Mouse (Mus musculus) MN1 (cell line): ENCODE data around the gene Serpina3b.
"Not testable (repeated sequence)": the region's sequence is repeated elsewhere in the genome, so short reads cannot be mapped to it uniquely, and the experiment has no call there.

Source experiments
- DNase-seq: peaks from one replicate; pipeline ENCODE4 v3.0.0-alpha.2; 2016; ENCODE audit warnings: low spot score

Gene Serpina3b

GRCm38 (mm10) chr12:104127696-104128095, at the start of gene Serpina3b:
Gene Serpina3b (plus strand): TSS chr12:104127996.
- no peak for DNase-seq

- DNase-seq, result no peak
Measured at GRCm38 (mm10) chr12:104090119-104090518, 37.7 kb upstream of the Serpina3b start.

- DNase-seq, result no peak
Measured at GRCm38 (mm10) chr12:104091303-104091702, 36.5 kb upstream of the Serpina3b start.

- DNase-seq, result no peak
Measured at GRCm38 (mm10) chr12:104100768-104101167, 27.0 kb upstream of the Serpina3b start, which contains the start of gene Serpina5. Gene Serpina5 (plus strand): TSS chr12:104101113.

- DNase-seq, result no peak
Measured at GRCm38 (mm10) chr12:104105847-104106246, 21.9 kb upstream of the Serpina3b start.

GRCm38 (mm10) chr12:104106919-104107318, 20.9 kb upstream of the Serpina3b start:
- DNase-seq, result no peak

GRCm38 (mm10) chr12:104108507-104108906, 19.3 kb upstream of the Serpina3b start:
- DNase-seq, result no peak

- not testable (repeated sequence) for DNase-seq
Measured at GRCm38 (mm10) chr12:104112333-104112732, 15.5 kb upstream of the Serpina3b start, which contains the start of gene Serpina3a. Gene Serpina3a (plus strand): TSS chr12:104112724.

GRCm38 (mm10) chr12:104114921-104115579, 12.7 kb upstream of the Serpina3b start:
- no peak for DNase-seq

- DNase-seq, result no peak
Measured at GRCm38 (mm10) chr12:104123097-104123496, 4.7 kb upstream of the Serpina3b start.

- no peak for DNase-seq
Measured at GRCm38 (mm10) chr12:104123996-104124395, 3.8 kb upstream of the Serpina3b start.

GRCm38 (mm10) chr12:104125021-104125560, 2.7 kb upstream of the Serpina3b start:
- DNase-seq, result no peak

GRCm38 (mm10) chr12:104131041-104131440, 3.2 kb downstream of the Serpina3b start:
- DNase-seq, result no peak

- DNase-seq, result no peak
Measured at GRCm38 (mm10) chr12:104138216-104138615, 10.4 kb downstream of the Serpina3b start.

GRCm38 (mm10) chr12:104140543-104141103, 12.8 kb downstream of the Serpina3b start:
- DNase-seq, result no peak

GRCm38 (mm10) chr12:104141506-104141905, 13.7 kb downstream of the Serpina3b start:
- DNase-seq, result no peak

- DNase-seq, result no peak
Measured at GRCm38 (mm10) chr12:104142427-104142826, 14.6 kb downstream of the Serpina3b start.

GRCm38 (mm10) chr12:104143286-104143685, 15.5 kb downstream of the Serpina3b start:
- no peak for DNase-seq

GRCm38 (mm10) chr12:104145571-104145970, 17.8 kb downstream of the Serpina3b start:
- DNase-seq, result no peak

- DNase-seq, result no peak
Measured at GRCm38 (mm10) chr12:104151989-104152388, 24.2 kb downstream of the Serpina3b start.

GRCm38 (mm10) chr12:104153041-104153645, 25.3 kb downstream of the Serpina3b start:
- DNase-seq, result no peak

GRCm38 (mm10) chr12:104153656-104154055, 25.9 kb downstream of the Serpina3b start, which contains the start of gene Serpina3c:
Gene Serpina3c (minus strand): TSS chr12:104153870.
- no peak for DNase-seq

GRCm38 (mm10) chr12:104174747-104175146, 47.0 kb downstream of the Serpina3b start:
- no peak for DNase-seq
